Mouse (Mus musculus) kidney, adult 8-10 months (tissue): Measurements from ENCODE around the gene Msantd3.

ENCODE experiments used
- DNase-seq, 2 experiments: peaks; one replicate each; pipeline ENCODE4 v3.0.0; 2022

The Msantd3 gene

GRCm38 (mm10) chr4:48539841-48540575 is at the start of gene Msantd3:
Msantd3 (plus strand) TSS chr4:48539935.
- no peak for DNase-seq

GRCm38 (mm10) chr4:48491290-48491743 is 48.4 kb upstream of the Msantd3 start:
- DNase-seq: no peak

- DNase-seq: no peak
Observed at GRCm38 (mm10) chr4:48492510-48492909, 47.2 kb upstream of the Msantd3 start.

- no peak for DNase-seq
Observed at GRCm38 (mm10) chr4:48510861-48511260, 28.9 kb upstream of the Msantd3 start.

GRCm38 (mm10) chr4:48529559-48529958 is 10.2 kb upstream of the Msantd3 start:
- DNase-seq: no peak

- no peak for DNase-seq
Observed at GRCm38 (mm10) chr4:48531804-48532601, 7.7 kb upstream of the Msantd3 start.

GRCm38 (mm10) chr4:48536275-48536674 is 3.5 kb upstream of the Msantd3 start:
- DNase-seq: no peak

- no peak for DNase-seq
Observed at GRCm38 (mm10) chr4:48537024-48537423, 2.7 kb upstream of the Msantd3 start.

GRCm38 (mm10) chr4:48538581-48538980 is 1.2 kb upstream of the Msantd3 start:
- DNase-seq: no peak

- no peak for DNase-seq
Observed at GRCm38 (mm10) chr4:48540576-48541111, 909 bp downstream of the Msantd3 start.

GRCm38 (mm10) chr4:48541526-48542250 is 2.0 kb downstream of the Msantd3 start:
- DNase-seq: no peak

- DNase-seq: no peak
Observed at GRCm38 (mm10) chr4:48542351-48542750, 2.6 kb downstream of the Msantd3 start.

- DNase-seq: no peak
Observed at GRCm38 (mm10) chr4:48543071-48543865, 3.5 kb downstream of the Msantd3 start.

GRCm38 (mm10) chr4:48544141-48544540 is 4.4 kb downstream of the Msantd3 start:
- DNase-seq: no peak

- no peak for DNase-seq
Observed at GRCm38 (mm10) chr4:48545966-48546365, 6.2 kb downstream of the Msantd3 start.

- no peak for DNase-seq
Observed at GRCm38 (mm10) chr4:48546568-48547496, 7.1 kb downstream of the Msantd3 start.

GRCm38 (mm10) chr4:48548393-48549045 is 8.8 kb downstream of the Msantd3 start:
- DNase-seq: no peak

GRCm38 (mm10) chr4:48549661-48550060 is 9.9 kb downstream of the Msantd3 start:
- no peak for DNase-seq

- no peak for DNase-seq
Observed at GRCm38 (mm10) chr4:48552486-48553064, 12.8 kb downstream of the Msantd3 start.

- DNase-seq: no peak
Observed at GRCm38 (mm10) chr4:48554132-48554531, 14.4 kb downstream of the Msantd3 start.
